Mouse (Mus musculus): ENCODE results near the gene Mcm5. TPM values are rescaled to one million over a fixed set of nuclear protein-coding genes. Genes with fewer than 3 reads are reported as not detected.
A peak's percentile ranks its signal among the peaks of the same experiment; 100 is the strongest.

Gene Mcm5
- total and polyA plus RNA-seq, 3 experiments = 397 to 459 TPM; not detected in 1

DNA sequence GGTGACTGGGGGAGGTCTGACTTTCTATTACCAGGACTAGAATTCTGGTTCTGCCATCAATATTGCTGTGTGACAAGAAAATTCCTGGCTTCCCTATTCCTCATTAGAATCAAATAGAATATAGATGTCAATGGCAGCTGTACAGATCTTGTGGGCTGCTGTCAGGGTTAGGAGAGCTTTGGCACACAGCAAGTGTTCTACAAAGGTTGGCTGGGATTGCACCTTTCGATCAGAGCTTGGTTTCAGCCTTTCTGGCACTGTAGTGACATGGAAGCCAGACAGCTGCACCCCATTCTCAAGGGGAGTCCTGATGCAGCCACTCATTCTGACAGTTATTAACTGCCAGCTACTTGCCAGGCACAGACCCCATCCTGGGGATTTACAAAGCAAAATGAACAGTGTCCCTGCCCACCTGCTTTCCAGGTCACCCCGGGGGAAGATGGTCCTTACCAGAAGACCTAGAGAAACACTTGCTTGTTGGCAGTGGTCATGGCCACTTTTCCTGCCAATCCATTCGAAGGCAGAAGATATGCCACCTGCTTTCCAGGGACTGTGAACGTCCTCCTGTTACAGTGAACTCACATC is 18.5 kb upstream of the Mcm5 start:
- Histone ChIP-seq H3K27ac (ENCODE audit: control insufficient read depth, low read depth, low read length) (no peak overlapping the region), H3K9ac (ENCODE audit: control insufficient read depth, low read depth, low read length, poor library complexity, severe bottlenecking) (no peak overlapping the region), H3K36me3 (ENCODE audit: control insufficient read depth in 1 of 2, insufficient read depth in 2 of 2, low read length in 2 of 2) (peaks cover 0 to 37% of the 10 kb centered on the region in 2 experiments; a peak in 3 of 4 replicates), H3K9me3 (replicated peaks; ENCODE audit: insufficient read depth, low read length) (no peaks in the 10 kb centered on the region), H3K79me2 (ENCODE audit: control insufficient read depth, insufficient read depth, low read length, poor library complexity) (peaks cover 9% of the 10 kb centered on the region), H3K4me1 (ENCODE audit: control insufficient read depth in 1 of 2, insufficient read depth in 2 of 2, low read length in 2 of 2) (peaks cover 16 to 40% of the 10 kb centered on the region in 2 experiments), H3K27me3 (ENCODE audit: control insufficient read depth in 1 of 2, insufficient read depth in 2 of 2, low read length in 2 of 2) (no peaks in the 10 kb centered on the region), H3K4me3 (ENCODE audit: control insufficient read depth in 1 of 2, insufficient read depth in 1 of 2, low read depth in 2 of 2, low read length in 2 of 2) (no peak overlapping the region)
- no peak for DNase-seq (ENCODE audit: low read depth, low spot score)
- TF ChIP-seq POLR2A (IDR thresholded peaks at IDR 0.05; ENCODE audit: control insufficient read depth in 1 of 2, insufficient read depth in 1 of 2, low read depth in 1 of 2, low read length in 2 of 2, poor library complexity in 1 of 2) (no peak), NRF1 (IDR thresholded peaks at IDR 0.05; ENCODE audit: insufficient read depth, low read depth, low read length, poor library complexity, severe bottlenecking) (no peak), ZC3H11A (IDR thresholded peaks at IDR 0.05; ENCODE audit: low read depth, low read length) (no peak), SMC3 (IDR thresholded peaks at IDR 0.05; ENCODE audit: low read depth, low read length) (no peak), TCF12 (IDR thresholded peaks at IDR 0.05; ENCODE audit: low read depth, low read length) (no peak)

DNA sequence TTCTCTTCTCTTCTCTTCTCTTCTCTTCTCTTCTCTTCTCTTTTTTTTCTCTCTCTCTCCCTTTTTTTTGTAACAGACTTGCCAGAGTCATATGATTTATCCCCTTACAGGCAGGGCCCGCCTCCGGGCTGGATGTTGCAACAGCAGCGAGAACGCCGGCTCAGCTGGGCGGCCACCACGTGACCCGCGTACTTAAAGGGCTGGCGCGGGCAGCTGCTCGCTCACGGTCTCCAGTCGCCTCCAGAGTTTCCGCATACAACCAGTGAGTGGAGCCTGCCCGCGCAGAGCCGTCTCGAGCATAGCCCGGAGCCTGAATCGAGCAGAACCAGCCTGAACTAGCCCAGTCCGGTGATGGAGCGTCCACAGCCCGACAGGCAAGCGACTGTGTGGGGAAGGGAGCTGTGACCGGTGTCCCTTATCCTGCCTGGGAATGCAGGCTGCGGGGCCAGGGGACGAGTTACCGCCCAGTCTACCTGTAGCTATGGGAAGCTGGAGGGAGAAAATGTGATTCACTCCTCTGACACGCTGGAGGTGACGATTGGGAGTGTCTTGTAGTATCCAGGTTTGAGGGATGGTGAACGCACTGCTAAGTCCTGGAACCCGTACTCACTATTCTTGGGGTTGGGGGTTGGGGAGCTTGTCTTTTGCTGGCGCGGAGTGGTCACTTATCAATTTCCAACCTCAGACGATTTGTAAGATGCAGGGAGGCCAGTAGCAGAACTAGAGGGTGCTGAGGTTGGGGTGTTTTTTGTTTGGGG is 15.8 kb upstream of the Mcm5 start, which contains the start of gene Hmox1:
Hmox1 (plus strand) TSS at position 223 of the 758 bp plus-strand sequence.
- Histone ChIP-seq H3K27me3 (ENCODE audit: control insufficient read depth in 1 of 2, insufficient read depth in 2 of 2, low read length in 2 of 2) (no peaks in the 10 kb centered on the region), H3K4me1 (ENCODE audit: control insufficient read depth in 1 of 2, insufficient read depth in 2 of 2, low read length in 2 of 2) (peaks cover 7 to 29% of the 10 kb centered on the region in 2 experiments)
- TF ChIP-seq NELFE (IDR thresholded peaks at IDR 0.05; ENCODE audit: low read depth, low read length) (peak; percentile 86), EP300 (IDR thresholded peaks at IDR 0.05; ENCODE audit: low read depth in 1 of 2, low read length in 2 of 2) (no peak; a peak in 1 of 4 replicates), ZNF384 (IDR thresholded peaks at IDR 0.05; ENCODE audit: low read depth, low read length) (peak; percentile 79), TBP (IDR thresholded peaks at IDR 0.05; ENCODE audit: low read depth, low read length) (peak; percentile 95), BHLHE40 (IDR thresholded peaks at IDR 0.05; ENCODE audit: borderline replicate concordance, low read depth, low read length) (peak; percentile 81; the same call in 1 of the 2 replicates), CHD1 (IDR thresholded peaks at IDR 0.05; ENCODE audit: low read depth, low read length) (0 out of 2 replicates have a peak, but pooled peaks have one; percentile 60), KAT2A (conservative IDR thresholded peaks at IDR 0.05; ENCODE audit: low read depth, low read length) (no peak), ZMIZ1 (IDR thresholded peaks at IDR 0.05; ENCODE audit: low read depth, low read length) (peak; percentile 86), USF1 (IDR thresholded peaks at IDR 0.05; ENCODE audit: low read depth, low read length) (peak; percentile 95), RAD21 (IDR thresholded peaks at IDR 0.05; ENCODE audit: low read depth, low read length) (no peak), POLR2AphosphoS2 (IDR thresholded peaks at IDR 0.05; ENCODE audit: low read length) (peak; percentile 72; the same call in 1 of the 2 replicates), MAX (IDR thresholded peaks at IDR 0.05; ENCODE audit: low read length) (peak; percentile 90), ZC3H11A (IDR thresholded peaks at IDR 0.05; ENCODE audit: low read depth, low read length) (no peak), POLR2A (IDR thresholded peaks at IDR 0.05; ENCODE audit: control insufficient read depth in 1 of 2, insufficient read depth in 1 of 2, low read depth in 1 of 2, low read length in 2 of 2, poor library complexity in 1 of 2) (peak; percentile 72 to 92; a peak in 3 of 4 replicates), RCOR1 (IDR thresholded peaks at IDR 0.05; ENCODE audit: low read depth, low read length) (0 out of 2 replicates have a peak, but pooled peaks have one; percentile 4), E2F4 (IDR thresholded peaks at IDR 0.05; ENCODE audit: borderline replicate concordance, low read depth, low read length) (no peak), USF2 (IDR thresholded peaks at IDR 0.05; ENCODE audit: borderline replicate concordance in 1 of 2, insufficient read depth in 1 of 2, low read depth in 1 of 2, low read length in 2 of 2) (peak; percentile 56 to 92; a peak in 3 of 4 replicates), ELF1 (IDR thresholded peaks at IDR 0.05; ENCODE audit: low read depth, low read length) (peak; percentile 38; the same call in 1 of the 2 replicates), NRF1 (IDR thresholded peaks at IDR 0.05; ENCODE audit: insufficient read depth, low read depth, low read length, poor library complexity, severe bottlenecking) (0 out of 2 replicates have a peak, but pooled peaks have one; percentile 13), POLR2AphosphoS5 (IDR thresholded peaks at IDR 0.05; ENCODE audit: borderline replicate concordance, low read depth, low read length) (0 out of 2 replicates have a peak, but pooled peaks have one; percentile 34), TCF12 (IDR thresholded peaks at IDR 0.05; ENCODE audit: low read depth, low read length) (peak; percentile 36; the same call in 1 of the 2 replicates), ETS1 (IDR thresholded peaks at IDR 0.05; ENCODE audit: low read depth, low read length) (peak; percentile 98), UBTF (IDR thresholded peaks at IDR 0.05; ENCODE audit: borderline replicate concordance, insufficient read depth, low read depth, low read length) (0 out of 2 replicates have a peak, but pooled peaks have one; percentile 58), HCFC1 (IDR thresholded peaks at IDR 0.05; ENCODE audit: low read depth, low read length) (peak; percentile 64; the same call in 1 of the 2 replicates), CHD2 (IDR thresholded peaks at IDR 0.05; ENCODE audit: low read length) (no peak)

More for the DNA sequence above, 15.8 kb upstream of the Mcm5 start, which contains the start of gene Hmox1:
- peak within 1 kb of the TSS; percentile 87 to 91 for H3K4me3 ChIP-seq (ENCODE audit: control insufficient read depth in 1 of 2, insufficient read depth in 1 of 2, low read depth in 2 of 2, low read length in 2 of 2)
- H3K27ac ChIP-seq (ENCODE audit: control insufficient read depth, low read depth, low read length) = peak within 1 kb of the TSS; percentile 77
- no peaks in the 10 kb centered on the region for H3K9me3 ChIP-seq (replicated peaks; ENCODE audit: insufficient read depth, low read length)
- peak; percentile 95 for DNase-seq (ENCODE audit: low read depth, low spot score)
- peaks cover 9% of the 10 kb centered on the region for H3K79me2 ChIP-seq (ENCODE audit: control insufficient read depth, insufficient read depth, low read length, poor library complexity)
- H3K9ac ChIP-seq (ENCODE audit: control insufficient read depth, low read depth, low read length, poor library complexity, severe bottlenecking) = peak within 1 kb of the TSS; percentile 96
- peaks cover 0 to 22% of the 10 kb centered on the region in 2 experiments; a peak in 3 of 4 replicates for H3K36me3 ChIP-seq (ENCODE audit: control insufficient read depth in 1 of 2, insufficient read depth in 2 of 2, low read length in 2 of 2)

All from MEL (cell line).